Mouse (Mus musculus) ES-E14 (cell line): ENCODE data around the gene Dio2. TPM values are rescaled to one million over a fixed set of nuclear protein-coding genes. Genes with fewer than 3 reads are reported as not detected.

Source experiments
- DNase-seq: peaks from one replicate; pipeline ENCODE4 v3.0.0-alpha.2; 2013; ENCODE audit warnings: low read depth, low spot score
- H3K27ac ChIP-seq: 2 replicates; pipeline ENCODE4 v1.5.1; 2012; ENCODE audit warnings: low read depth, mild to moderate bottlenecking, low read length, moderate library complexity, mixed read lengths; ENCODE audit not compliant: poor library complexity, insufficient read depth, severe bottlenecking
- H3K36me3 ChIP-seq: 2 replicates; pipeline ENCODE4 v1.6.1; 2012; ENCODE audit warnings: mild to moderate bottlenecking, low read length, moderate library complexity, mixed read lengths; ENCODE audit not compliant: control insufficient read depth, poor library complexity, insufficient read depth, severe bottlenecking
- H3K4me1 ChIP-seq, 2 experiments: fragments of 150-350 bp in 1 of 2; sonication (generic) in 1 of 2; 2 replicates each; pipeline ENCODE4 v1.6.1; 2012; ENCODE audit warnings: low read length in 2 of 2, mild to moderate bottlenecking in 1 of 2, mixed read lengths in 1 of 2; ENCODE audit not compliant: control insufficient read depth in 2 of 2, insufficient read depth in 2 of 2, poor library complexity in 1 of 2
- H3K4me3 ChIP-seq, 2 experiments: fragments of 150-350 bp in 1 of 2; sonication (generic) in 1 of 2; 2 replicates each; pipeline ENCODE4 v1.5.1; 2012; ENCODE audit warnings: low read length in 2 of 2, low read depth in 1 of 2, mild to moderate bottlenecking in 1 of 2, mixed read lengths in 1 of 2; ENCODE audit not compliant: insufficient read depth in 1 of 2, poor library complexity in 1 of 2, severe bottlenecking in 1 of 2
- H3K9ac ChIP-seq: 2 replicates; pipeline ENCODE4 v1.6.1; 2012; ENCODE audit warnings: low read depth, mild to moderate bottlenecking, low read length, mixed read lengths; ENCODE audit not compliant: poor library complexity, insufficient read depth, severe bottlenecking
- H3K9me3 ChIP-seq: fragments of 150-350 bp; sonication (generic); 2 replicates; pipeline ENCODE4 v1.6.1; 2012; ENCODE audit warnings: low read depth, mild to moderate bottlenecking, low read length; ENCODE audit not compliant: control insufficient read depth, insufficient read depth
- CHD2 ChIP-seq: IDR thresholded peaks from 2 replicates; pipeline ENCODE4 v1.6.1; 2014; ENCODE audit warnings: mild to moderate bottlenecking, low read depth, low read length, inconsistent platforms
- HCFC1 ChIP-seq: IDR thresholded peaks from 2 replicates; pipeline ENCODE4 v1.6.1; 2012; ENCODE audit warnings: low read length, inconsistent platforms, borderline replicate concordance; ENCODE audit not compliant: insufficient read depth
- MAFK ChIP-seq: IDR thresholded peaks from 2 replicates; pipeline ENCODE4 v1.6.1; 2014; ENCODE audit warnings: mild to moderate bottlenecking, low read depth, low read length, inconsistent platforms; ENCODE audit not compliant: insufficient read depth
- ZC3H11A ChIP-seq: IDR thresholded peaks from 2 replicates; pipeline ENCODE4 v1.6.1; 2012; ENCODE audit warnings: low read depth, mild to moderate bottlenecking, inconsistent platforms, low read length, borderline replicate concordance
- ZNF384 ChIP-seq: IDR thresholded peaks from 2 replicates; pipeline ENCODE4 v1.6.1; 2012; ENCODE audit warnings: low read depth, low read length, inconsistent platforms
- in situ Hi-C, 2 experiments: fragments of 600-800 bp; cut with MboI; formaldehyde crosslinking; loops; one replicate each; pipeline ENCODE4 v1.15.1; 2025; ENCODE audit warnings: low sequenced_read_pairs in 2 of 2, inconsistent platforms in 1 of 2; ENCODE audit not compliant: unreplicated experiment in 2 of 2
- total RNA-seq: library from RNA; depleted of rRNA; stranded (reverse); fragments of 300-350 nt; gene quantifications from 2 replicates; pipeline ENCODE4 v1.2.3, GENCODE M21; 2012

The Dio2 gene
- total RNA-seq, 1 experiment: 0.04 TPM

DNA sequence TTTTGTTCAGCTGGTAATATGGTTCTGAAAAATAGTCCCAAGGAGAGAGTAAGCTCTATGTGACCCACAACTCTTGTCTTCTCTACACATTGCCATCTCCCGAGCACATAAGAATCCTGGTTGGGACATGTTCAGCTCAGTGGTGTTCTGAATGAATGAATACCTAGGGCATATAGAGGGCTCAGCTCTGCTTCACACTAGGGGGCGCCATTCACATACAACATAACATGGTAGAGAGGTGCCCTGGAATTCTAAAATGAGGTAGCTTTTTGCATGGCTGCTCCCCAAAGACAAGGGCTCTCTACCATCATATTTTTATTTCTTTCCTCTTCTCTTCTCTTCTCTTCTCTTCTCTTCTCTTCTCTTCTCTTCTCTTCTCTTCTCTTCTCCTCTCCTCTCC, 2.2 kb upstream of the Dio2 start:
- DNase-seq: peak; percentile 54
- H3K4me1 ChIP-seq: no peaks in the 10 kb centered on the region
- no peaks in the 10 kb centered on the region for H3K9me3 ChIP-seq
- no peaks in the 10 kb centered on the region for H3K36me3 ChIP-seq
- no peak overlapping the region for H3K4me3 ChIP-seq
- peak; percentile 43; the same call in 1 of the 2 replicates for TF ChIP-seq ZC3H11A
- TF ChIP-seq HCFC1: no peak
- TF ChIP-seq ZNF384: no peak
- no peak for TF ChIP-seq MAFK
- no peak overlapping the region for H3K9ac ChIP-seq
- in situ Hi-C loops: loop anchor here (10.0 to 25.0 kb wide), 2 partner anchors 572 to 574 kb away; no protein-coding TSS in a partner anchor
- H3K27ac ChIP-seq: no peak overlapping the region

DNA sequence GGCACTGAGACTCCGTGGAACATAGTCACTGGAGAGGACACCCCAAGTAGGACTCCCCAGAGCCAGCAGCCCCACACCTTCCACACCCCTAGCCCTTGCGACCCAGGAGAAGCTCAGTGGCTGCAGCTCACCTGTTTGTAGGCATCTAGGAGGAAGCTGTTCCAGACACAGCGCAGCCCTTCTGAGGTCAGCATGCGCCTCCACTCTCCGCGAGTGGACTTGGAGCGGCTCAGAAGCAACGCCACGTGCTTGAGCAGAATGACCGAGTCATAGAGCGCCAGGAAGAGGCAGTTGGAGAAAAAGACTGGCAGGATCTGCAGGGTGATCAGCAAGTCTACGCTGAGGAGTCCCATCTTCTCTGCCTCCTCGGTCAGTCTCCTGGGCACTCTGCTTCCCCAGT, 306 bp downstream of the Dio2 start:
- Histone ChIP-seq H3K27ac (no peak overlapping the region), H3K9me3 (no peaks in the 10 kb centered on the region), H3K4me3 (no peak overlapping the region), H3K36me3 (no peaks in the 10 kb centered on the region), H3K9ac (no peak overlapping the region), H3K4me1 (no peaks in the 10 kb centered on the region)
- no peak for TF ChIP-seq MAFK
- no peak for TF ChIP-seq ZNF384
- no peak for TF ChIP-seq CHD2
- no peak for TF ChIP-seq ZC3H11A
- no peak for TF ChIP-seq HCFC1
- DNase-seq: no peak
- in situ Hi-C loops: loop anchor here in 1 of 2 experiments (25.0 kb wide), 1 partner anchor 574 kb away; no protein-coding TSS in a partner anchor

DNA sequence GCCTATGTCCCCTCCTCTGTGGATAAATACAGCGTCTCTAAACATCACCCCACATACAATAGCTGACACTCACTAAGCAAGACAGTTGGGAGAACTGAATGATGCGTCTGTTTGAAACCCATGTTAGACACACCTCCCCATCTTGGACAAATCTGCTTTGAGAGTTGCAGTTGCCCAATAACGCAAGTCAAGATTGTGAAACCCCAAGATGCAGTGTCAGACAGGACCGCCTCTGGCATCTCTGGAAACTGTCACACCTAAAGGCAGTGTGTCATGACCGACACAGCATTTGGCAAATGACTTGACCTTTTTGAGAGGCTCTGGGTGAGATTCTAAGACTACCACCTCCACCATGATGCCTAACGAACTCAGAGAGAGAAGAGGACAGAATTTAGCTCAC, 2.8 kb downstream of the Dio2 start:
- H3K27ac ChIP-seq: no peak overlapping the region
- no peak overlapping the region for H3K4me3 ChIP-seq
- H3K9me3 ChIP-seq: no peaks in the 10 kb centered on the region
- TF ChIP-seq CHD2 (no peak), HCFC1 (no peak), MAFK (no peak), ZNF384 (no peak), ZC3H11A (no peak)
- H3K36me3 ChIP-seq: no peaks in the 10 kb centered on the region
- no peaks in the 10 kb centered on the region for H3K4me1 ChIP-seq
- in situ Hi-C loops: loop anchor here in 1 of 2 experiments (25.0 kb wide), 1 partner anchor 577 kb away; no protein-coding TSS in a partner anchor
- H3K9ac ChIP-seq: no peak overlapping the region
- no peak for DNase-seq

DNA sequence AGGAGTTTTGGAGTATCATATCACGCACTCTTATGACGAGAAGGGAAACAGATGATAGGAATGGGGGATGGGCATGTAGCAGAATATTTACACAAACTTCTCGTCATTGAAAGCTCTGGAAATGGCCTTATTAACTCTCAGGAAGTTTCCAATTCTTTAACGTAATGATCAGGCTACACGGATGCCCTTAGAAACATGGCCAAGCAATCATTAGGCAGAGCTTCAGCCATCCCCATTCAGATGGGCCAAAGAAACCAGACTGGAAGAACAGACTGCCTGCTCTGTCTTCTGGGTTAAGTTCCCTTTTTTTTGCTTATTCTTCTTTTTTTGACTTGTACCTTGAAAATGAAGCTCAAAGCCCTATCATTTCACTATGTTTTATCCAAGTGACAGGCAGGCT, 3.7 kb downstream of the Dio2 start:
- TF ChIP-seq CHD2: no peak
- no peak for TF ChIP-seq ZC3H11A
- no peak for TF ChIP-seq ZNF384
- TF ChIP-seq HCFC1: no peak
- TF ChIP-seq MAFK: no peak
- H3K4me1 ChIP-seq: no peaks in the 10 kb centered on the region
- DNase-seq: no peak
- no peaks in the 10 kb centered on the region for H3K9me3 ChIP-seq
- H3K27ac ChIP-seq: no peak overlapping the region
- no peak overlapping the region for H3K9ac ChIP-seq
- H3K4me3 ChIP-seq: no peak overlapping the region
- H3K36me3 ChIP-seq: no peaks in the 10 kb centered on the region
- in situ Hi-C loops: loop anchor here in 1 of 2 experiments (25.0 kb wide), 1 partner anchor 578 kb away; no protein-coding TSS in a partner anchor
